Mouse (Mus musculus) fibroblast of lung, adult 2 months (primary cell): Measurements from ENCODE around the gene Tapbpl.
"Not testable (repeated sequence)": the region's sequence is repeated elsewhere in the genome, so short reads cannot be mapped to it uniquely, and the experiment has no call there.

Experiments used
- DNase-seq: peaks from one replicate; pipeline ENCODE4 v3.0.0-alpha.2; 2011; ENCODE audit warnings: low read depth

Gene Tapbpl

GRCm38 (mm10) chr6:125231117-125232044, at the start of gene Tapbpl:
Gene Tapbpl (minus strand): TSS chr6:125231860.
- DNase-seq = peak; percentile 28

- DNase-seq = no peak
Observed at GRCm38 (mm10) chr6:125279729-125280128, 48.1 kb upstream of the Tapbpl start.

GRCm38 (mm10) chr6:125274841-125275563, 43.3 kb upstream of the Tapbpl start:
- no peak for DNase-seq

- DNase-seq = no peak
Observed at GRCm38 (mm10) chr6:125272228-125272785, 40.6 kb upstream of the Tapbpl start.

GRCm38 (mm10) chr6:125271455-125272227, 40.0 kb upstream of the Tapbpl start:
- DNase-seq = peak; percentile 89

GRCm38 (mm10) chr6:125268799-125269198, 37.1 kb upstream of the Tapbpl start:
- DNase-seq = no peak

- DNase-seq = no peak
Observed at GRCm38 (mm10) chr6:125267469-125267868, 35.8 kb upstream of the Tapbpl start.

- DNase-seq = not testable (repeated sequence)
Observed at GRCm38 (mm10) chr6:125266600-125266999, 34.9 kb upstream of the Tapbpl start.

GRCm38 (mm10) chr6:125266091-125266490, 34.4 kb upstream of the Tapbpl start:
- DNase-seq = no peak

GRCm38 (mm10) chr6:125265239-125265638, 33.6 kb upstream of the Tapbpl start:
- no peak for DNase-seq

- DNase-seq = no peak
Observed at GRCm38 (mm10) chr6:125264219-125264618, 32.6 kb upstream of the Tapbpl start.

GRCm38 (mm10) chr6:125260006-125260555, 28.4 kb upstream of the Tapbpl start:
- DNase-seq = no peak

- no peak for DNase-seq
Observed at GRCm38 (mm10) chr6:125256222-125256966, 24.7 kb upstream of the Tapbpl start.

GRCm38 (mm10) chr6:125255516-125256044, 23.9 kb upstream of the Tapbpl start:
- DNase-seq = peak; percentile 77

GRCm38 (mm10) chr6:125253863-125254715, 22.4 kb upstream of the Tapbpl start:
- no peak for DNase-seq

- no peak for DNase-seq
Observed at GRCm38 (mm10) chr6:125252711-125253110, 21.1 kb upstream of the Tapbpl start.

- DNase-seq = no peak
Observed at GRCm38 (mm10) chr6:125252285-125252684, 20.6 kb upstream of the Tapbpl start.

- DNase-seq = no peak
Observed at GRCm38 (mm10) chr6:125244551-125244950, 12.9 kb upstream of the Tapbpl start.

- no peak for DNase-seq
Observed at GRCm38 (mm10) chr6:125241566-125241965, 9.9 kb upstream of the Tapbpl start.

- no peak for DNase-seq
Observed at GRCm38 (mm10) chr6:125240617-125241016, 9.0 kb upstream of the Tapbpl start.
